Mouse (Mus musculus) ES-E14 (cell line): Measurements from ENCODE around the gene Cdc14a. TPM values are rescaled to one million over a fixed set of nuclear protein-coding genes. Genes with fewer than 3 reads are reported as not detected.

Experiments used
- DNase-seq: peaks from one replicate; pipeline ENCODE4 v3.0.0-alpha.2; 2013; ENCODE audit warnings: low read depth, low spot score
- H3K27ac ChIP-seq: 2 replicates; pipeline ENCODE4 v1.5.1; 2012; ENCODE audit warnings: low read depth, mild to moderate bottlenecking, low read length, moderate library complexity, mixed read lengths; ENCODE audit not compliant: poor library complexity, insufficient read depth, severe bottlenecking
- H3K36me3 ChIP-seq: 2 replicates; pipeline ENCODE4 v1.6.1; 2012; ENCODE audit warnings: mild to moderate bottlenecking, low read length, moderate library complexity, mixed read lengths; ENCODE audit not compliant: control insufficient read depth, poor library complexity, insufficient read depth, severe bottlenecking
- H3K4me1 ChIP-seq, 2 experiments: fragments of 150-350 bp in 1 of 2; sonication (generic) in 1 of 2; 2 replicates each; pipeline ENCODE4 v1.6.1; 2012; ENCODE audit warnings: low read length in 2 of 2, mild to moderate bottlenecking in 1 of 2, mixed read lengths in 1 of 2; ENCODE audit not compliant: control insufficient read depth in 2 of 2, insufficient read depth in 2 of 2, poor library complexity in 1 of 2
- H3K4me3 ChIP-seq, 2 experiments: fragments of 150-350 bp in 1 of 2; sonication (generic) in 1 of 2; 2 replicates each; pipeline ENCODE4 v1.5.1; 2012; ENCODE audit warnings: low read length in 2 of 2, low read depth in 1 of 2, mild to moderate bottlenecking in 1 of 2, mixed read lengths in 1 of 2; ENCODE audit not compliant: insufficient read depth in 1 of 2, poor library complexity in 1 of 2, severe bottlenecking in 1 of 2
- H3K9ac ChIP-seq: 2 replicates; pipeline ENCODE4 v1.6.1; 2012; ENCODE audit warnings: low read depth, mild to moderate bottlenecking, low read length, mixed read lengths; ENCODE audit not compliant: poor library complexity, insufficient read depth, severe bottlenecking
- H3K9me3 ChIP-seq: fragments of 150-350 bp; sonication (generic); 2 replicates; pipeline ENCODE4 v1.6.1; 2012; ENCODE audit warnings: low read depth, mild to moderate bottlenecking, low read length; ENCODE audit not compliant: control insufficient read depth, insufficient read depth
- CHD2 ChIP-seq: IDR thresholded peaks from 2 replicates; pipeline ENCODE4 v1.6.1; 2014; ENCODE audit warnings: mild to moderate bottlenecking, low read depth, low read length, inconsistent platforms
- HCFC1 ChIP-seq: IDR thresholded peaks from 2 replicates; pipeline ENCODE4 v1.6.1; 2012; ENCODE audit warnings: low read length, inconsistent platforms, borderline replicate concordance; ENCODE audit not compliant: insufficient read depth
- MAFK ChIP-seq: IDR thresholded peaks from 2 replicates; pipeline ENCODE4 v1.6.1; 2014; ENCODE audit warnings: mild to moderate bottlenecking, low read depth, low read length, inconsistent platforms; ENCODE audit not compliant: insufficient read depth
- ZC3H11A ChIP-seq: IDR thresholded peaks from 2 replicates; pipeline ENCODE4 v1.6.1; 2012; ENCODE audit warnings: low read depth, mild to moderate bottlenecking, inconsistent platforms, low read length, borderline replicate concordance
- ZNF384 ChIP-seq: IDR thresholded peaks from 2 replicates; pipeline ENCODE4 v1.6.1; 2012; ENCODE audit warnings: low read depth, low read length, inconsistent platforms
- in situ Hi-C, 2 experiments: fragments of 600-800 bp; cut with MboI; formaldehyde crosslinking; loops; one replicate each; pipeline ENCODE4 v1.15.1; 2025; ENCODE audit warnings: low sequenced_read_pairs in 2 of 2, inconsistent platforms in 1 of 2; ENCODE audit not compliant: unreplicated experiment in 2 of 2
- total RNA-seq: library from RNA; depleted of rRNA; stranded (reverse); fragments of 300-350 nt; gene quantifications from 2 replicates; pipeline ENCODE4 v1.2.3, GENCODE M21; 2012

Gene Cdc14a
- total RNA-seq, 1 experiment, result 3.5 TPM

DNA sequence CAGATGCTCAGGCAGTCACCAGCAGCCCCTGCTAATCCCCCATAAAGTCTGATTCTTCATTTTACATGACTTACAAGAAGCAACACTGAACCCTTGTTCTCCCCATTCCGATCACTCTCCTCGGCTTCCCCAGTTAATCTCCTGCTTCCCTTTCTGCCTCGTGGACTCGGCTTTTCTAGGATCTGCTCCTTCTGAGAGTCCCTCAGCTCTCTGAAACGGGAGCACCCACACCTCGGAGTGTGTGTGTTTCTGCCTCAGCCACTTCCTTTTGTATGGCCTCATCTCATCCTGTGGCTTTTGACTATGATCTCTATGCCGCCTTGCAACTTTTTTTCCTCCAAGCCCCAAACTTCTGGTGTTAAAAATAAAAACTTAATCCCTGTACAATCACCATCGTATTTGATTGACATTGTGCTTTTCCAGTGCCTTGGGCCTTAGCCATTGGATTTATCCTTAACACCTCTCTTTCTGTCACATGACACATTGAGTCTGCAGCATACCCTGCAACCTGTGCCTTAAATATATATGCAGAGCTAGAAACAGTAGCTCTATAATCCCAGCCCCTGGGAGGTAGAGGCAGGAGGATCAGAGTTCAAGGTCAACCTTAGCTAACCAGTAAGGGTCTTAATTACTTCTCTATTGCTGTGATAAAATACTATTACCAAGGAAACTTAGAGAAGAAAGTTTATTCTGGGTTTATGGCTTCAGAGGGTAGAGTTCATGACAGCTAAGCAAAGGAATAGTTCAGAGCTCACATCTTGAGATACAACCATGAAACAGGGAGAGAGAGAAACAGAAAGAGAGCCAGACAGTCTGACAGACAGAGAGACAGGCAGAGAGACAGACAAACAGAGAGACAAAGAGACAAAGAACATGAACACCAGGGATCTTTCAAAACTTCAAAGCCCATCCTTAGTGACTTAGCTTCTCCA lies 16.5 kb upstream of the Cdc14a start:
- H3K36me3 ChIP-seq, result no peaks in the 10 kb centered on the region
- no peaks in the 10 kb centered on the region for H3K4me1 ChIP-seq
- TF ChIP-seq HCFC1 (no peak), ZNF384 (no peak), CHD2 (no peak), ZC3H11A (no peak), MAFK (no peak)
- H3K9ac ChIP-seq, result no peak overlapping the region
- in situ Hi-C loops, result no loop called here
- H3K9me3 ChIP-seq, result no peaks in the 10 kb centered on the region
- no peak for DNase-seq
- no peak overlapping the region for H3K27ac ChIP-seq
- no peak overlapping the region for H3K4me3 ChIP-seq

DNA sequence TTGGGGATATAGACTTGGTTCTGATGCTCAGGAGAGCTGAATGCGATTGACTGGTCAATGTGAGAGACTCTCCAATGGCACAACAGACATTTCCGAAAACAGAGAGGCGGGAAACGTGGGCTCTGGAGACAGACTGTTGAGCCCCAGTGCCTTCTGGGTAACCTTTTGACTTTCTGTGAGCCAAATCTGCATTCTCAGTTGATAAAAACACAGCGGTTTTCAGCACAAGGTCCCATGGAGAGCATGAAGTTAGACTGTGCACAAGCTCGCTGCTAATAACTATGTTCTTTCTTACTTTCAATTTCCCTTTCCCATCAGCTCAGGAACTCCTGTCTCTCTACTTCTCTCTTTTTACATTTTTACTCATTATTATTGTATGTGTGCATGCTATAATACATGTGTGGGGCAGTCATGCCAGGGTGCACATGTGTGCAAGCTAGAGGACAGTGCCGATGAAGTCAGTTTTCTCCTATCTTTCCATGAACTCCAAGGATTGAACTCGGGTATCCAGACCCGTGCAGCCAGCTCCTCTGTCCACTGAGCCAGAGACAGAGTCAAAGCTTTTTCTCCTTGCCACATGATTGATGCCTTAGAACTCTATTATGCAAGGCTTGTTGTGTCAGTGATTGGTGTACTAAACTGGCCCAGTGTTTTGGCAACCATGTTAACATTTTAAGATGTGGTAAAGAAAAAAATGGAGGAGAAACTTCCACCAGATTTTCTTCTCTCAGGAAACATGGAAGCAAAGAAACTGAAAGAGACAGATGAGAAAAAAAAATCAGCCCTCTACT lies 13.2 kb upstream of the Cdc14a start:
- TF ChIP-seq ZC3H11A (no peak), HCFC1 (no peak)
- in situ Hi-C loops, result no loop called here
- Histone ChIP-seq H3K4me3 (no peak overlapping the region), H3K4me1 (no peaks in the 10 kb centered on the region), H3K9ac (no peak overlapping the region), H3K9me3 (no peaks in the 10 kb centered on the region), H3K27ac (no peak overlapping the region), H3K36me3 (no peaks in the 10 kb centered on the region)
- no peak for DNase-seq

DNA sequence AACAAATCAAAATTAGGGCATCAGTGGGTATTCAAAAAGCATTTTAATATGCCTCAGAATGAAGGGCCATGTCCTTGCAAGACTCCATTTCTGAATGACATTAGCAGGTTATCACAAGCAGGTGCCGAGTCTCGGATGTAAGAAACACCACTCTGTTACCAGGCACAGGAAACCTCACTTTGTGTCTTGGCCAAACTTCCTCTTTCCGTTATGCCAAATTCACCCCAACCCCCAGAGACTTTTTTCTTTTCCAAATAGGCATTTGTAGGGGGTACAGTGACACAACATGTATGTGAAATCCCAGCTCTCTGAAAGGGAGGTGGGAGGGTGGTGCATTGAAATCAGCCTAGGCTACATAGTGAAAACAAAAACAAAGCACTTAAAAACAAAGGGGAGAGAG lies 12.3 kb upstream of the Cdc14a start:
- TF ChIP-seq ZC3H11A, result no peak
- TF ChIP-seq HCFC1, result no peak
- no peak for TF ChIP-seq ZNF384
- TF ChIP-seq CHD2, result no peak
- TF ChIP-seq MAFK, result no peak
- in situ Hi-C loops, result no loop called here
- no peaks in the 10 kb centered on the region for H3K4me1 ChIP-seq
- no peaks in the 10 kb centered on the region for H3K9me3 ChIP-seq
- no peak overlapping the region for H3K27ac ChIP-seq
- H3K4me3 ChIP-seq, result no peak overlapping the region
- DNase-seq, result no peak
- H3K36me3 ChIP-seq, result no peaks in the 10 kb centered on the region
- H3K9ac ChIP-seq, result no peak overlapping the region

DNA sequence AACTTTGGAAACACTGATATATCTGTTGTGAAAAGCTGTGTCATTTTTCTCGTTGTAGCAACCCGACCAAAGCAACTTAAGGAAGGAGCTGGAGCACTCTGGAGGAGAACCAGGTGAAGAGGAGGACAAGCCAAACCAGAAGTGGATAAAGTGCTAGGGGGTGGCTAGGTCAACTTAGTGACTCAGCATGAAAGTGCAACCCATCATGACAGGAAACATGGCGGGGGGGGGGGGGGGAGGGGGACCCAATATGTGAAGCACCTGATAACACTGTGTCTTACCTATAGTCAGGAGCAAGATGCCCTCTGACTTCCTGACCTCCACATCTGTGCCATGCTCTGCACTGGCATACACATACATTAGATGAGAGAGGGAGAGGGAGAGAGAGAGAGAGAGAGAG lies 10.9 kb upstream of the Cdc14a start:
- no peak overlapping the region for H3K9ac ChIP-seq
- TF ChIP-seq ZNF384 (no peak), HCFC1 (no peak), ZC3H11A (no peak), MAFK (no peak), CHD2 (no peak)
- no peak overlapping the region for H3K27ac ChIP-seq
- no peaks in the 10 kb centered on the region for H3K4me1 ChIP-seq
- in situ Hi-C loops, result no loop called here
- DNase-seq, result no peak
- H3K9me3 ChIP-seq, result no peaks in the 10 kb centered on the region
- H3K4me3 ChIP-seq, result no peak overlapping the region
- H3K36me3 ChIP-seq, result no peaks in the 10 kb centered on the region
